Mouse (Mus musculus): Measurements from ENCODE around the gene Ciita.

GRCm38 (mm10) chr16:10534567-10534966, 54.7 kb downstream of the Ciita start:
- TF ChIP-seq POLR2A (IDR thresholded peaks at IDR 0.05; ENCODE audit: borderline replicate concordance, extremely low read depth, insufficient read depth, insufficient read length, poor library complexity, severe bottlenecking) (no peak), CTCF (IDR thresholded peaks at IDR 0.05; ENCODE audit: borderline replicate concordance, extremely low read depth, insufficient read depth, insufficient read length) (no peak)

Data from brain, embryonic 14.5 days (tissue).